Mouse (Mus musculus) lung, adult 18-20 months (tissue): ENCODE measurements around the gene Mettl17.
"Not testable (repeated sequence)": the region's sequence is repeated elsewhere in the genome, so short reads cannot be mapped to it uniquely, and the experiment has no call there.

Experiments
- DNase-seq, 2 experiments: peaks; one replicate each; pipeline ENCODE4 v3.0.0; 2022; ENCODE audit warnings: mixed read lengths in 2 of 2

Gene Mettl17

GRCm38 (mm10) chr14:51884598-51885331, at the start of gene Mettl17:
Gene Mettl17, plus strand, starts transcription at chr14:51884842.
- DNase-seq: peak; percentile 95 to 97

- DNase-seq: not testable (repeated sequence)
These were observed 46.2 kb upstream of the Mettl17 start for GRCm38 (mm10) chr14:51838480-51838879.

- DNase-seq: no peak
These were observed 42.4 kb upstream of the Mettl17 start for GRCm38 (mm10) chr14:51842250-51842649.

GRCm38 (mm10) chr14:51842781-51843180, 41.9 kb upstream of the Mettl17 start:
- no peak for DNase-seq

- no peak for DNase-seq
These were observed 40.8 kb upstream of the Mettl17 start for GRCm38 (mm10) chr14:51843882-51844281.

GRCm38 (mm10) chr14:51846566-51846965, 38.1 kb upstream of the Mettl17 start:
- DNase-seq: no peak

- DNase-seq: not testable (repeated sequence)
These were observed 33.6 kb upstream of the Mettl17 start for GRCm38 (mm10) chr14:51851006-51851405.

- no peak for DNase-seq
These were observed 31.2 kb upstream of the Mettl17 start, which contains the start of gene Ear6 for GRCm38 (mm10) chr14:51853399-51853798. Gene Ear6, plus strand, starts transcription at chr14:51853699.

GRCm38 (mm10) chr14:51855280-51855679, 29.4 kb upstream of the Mettl17 start:
- DNase-seq: not testable (repeated sequence)

- DNase-seq: not testable (repeated sequence)
These were observed 21.0 kb upstream of the Mettl17 start for GRCm38 (mm10) chr14:51863603-51864002.

- no peak for DNase-seq
These were observed 13.9 kb upstream of the Mettl17 start for GRCm38 (mm10) chr14:51870756-51871155.

GRCm38 (mm10) chr14:51871741-51872140, 12.9 kb upstream of the Mettl17 start:
- no peak for DNase-seq

GRCm38 (mm10) chr14:51877517-51877916, 7.1 kb upstream of the Mettl17 start:
- no peak for DNase-seq

GRCm38 (mm10) chr14:51883527-51884030, 1.1 kb upstream of the Mettl17 start:
- peak; percentile 77 to 82 for DNase-seq

- DNase-seq: no peak
These were observed 554 bp upstream of the Mettl17 start for GRCm38 (mm10) chr14:51884031-51884544.

- no peak for DNase-seq
These were observed 1.4 kb downstream of the Mettl17 start for GRCm38 (mm10) chr14:51886051-51886450.

GRCm38 (mm10) chr14:51889833-51890232, 5.2 kb downstream of the Mettl17 start:
- DNase-seq: no peak

GRCm38 (mm10) chr14:51892191-51892939, 7.7 kb downstream of the Mettl17 start, which contains the start of gene Slc39a2:
Gene Slc39a2, plus strand, starts transcription at chr14:51892889.
- no peak for DNase-seq

- peak; percentile 67 to 78 for DNase-seq
These were observed 8.6 kb downstream of the Mettl17 start for GRCm38 (mm10) chr14:51893094-51893794.

- DNase-seq: no peak
These were observed 9.2 kb downstream of the Mettl17 start for GRCm38 (mm10) chr14:51893809-51894208.

- no peak for DNase-seq
These were observed 10.4 kb downstream of the Mettl17 start for GRCm38 (mm10) chr14:51895071-51895470.

GRCm38 (mm10) chr14:51896019-51896418, 11.4 kb downstream of the Mettl17 start:
- no peak for DNase-seq
